Mouse (Mus musculus) monocyte, adult 2 months (primary cell): ENCODE measurements around the gene Zdhhc13.
A peak's percentile ranks its signal among the peaks of the same experiment; 100 is the strongest.

Experiments
- DNase-seq, 2 experiments: peaks; one replicate each; pipeline ENCODE4 v3.0.0; 2022; ENCODE audit warnings: low spot score in 2 of 2, low read depth in 1 of 2

Gene Zdhhc13

GRCm38 (mm10) chr7:48784773-48785523, 3.9 kb upstream of the Zdhhc13 start:
- DNase-seq: no peak

GRCm38 (mm10) chr7:48788348-48788747, 455 bp upstream of the Zdhhc13 start:
- peak; percentile 45 to 56 for DNase-seq

DNA sequence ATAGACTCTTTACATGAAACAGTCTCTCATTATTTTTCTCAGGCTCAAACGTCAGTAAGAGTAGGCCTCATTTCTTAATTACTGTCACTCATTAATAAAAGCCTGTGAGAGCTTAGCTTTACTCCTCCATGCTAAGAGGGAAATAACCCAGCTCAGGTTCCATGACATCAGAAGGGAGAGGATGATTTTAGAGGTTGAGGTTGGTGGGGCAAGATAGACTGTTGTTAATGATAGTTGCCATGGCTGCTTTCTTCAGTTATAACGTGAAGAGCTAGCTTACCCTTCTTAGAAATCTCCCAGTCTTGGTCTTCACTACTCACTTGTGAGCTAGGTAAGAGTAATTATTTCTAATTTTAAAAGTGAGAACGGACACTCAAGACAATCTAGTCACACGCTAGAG, 1.3 kb downstream of the Zdhhc13 start:
- DNase-seq: no peak

- no peak for DNase-seq
These were observed 2.6 kb downstream of the Zdhhc13 start for GRCm38 (mm10) chr7:48791412-48791811.

- no peak for DNase-seq
These were observed 6.3 kb downstream of the Zdhhc13 start for GRCm38 (mm10) chr7:48795130-48795529.

DNA sequence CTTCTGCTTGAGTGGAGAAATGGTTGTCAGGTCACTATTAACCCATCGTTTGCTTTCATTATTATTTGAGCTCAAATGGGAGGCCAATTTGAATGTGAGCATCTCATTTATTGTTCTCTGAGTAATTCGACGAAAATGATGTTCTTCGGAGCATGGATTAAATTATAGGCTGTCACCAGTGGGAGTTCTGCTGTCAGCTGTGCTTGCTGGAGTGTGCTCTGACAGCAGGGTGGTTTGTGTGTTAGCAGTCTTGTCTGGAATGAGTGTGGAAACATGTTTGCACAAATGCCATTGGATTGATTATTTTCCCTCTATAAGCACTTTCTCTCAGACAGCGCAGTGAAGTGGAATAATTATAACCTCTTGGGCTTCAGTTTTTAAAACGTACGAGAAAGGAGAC, 14.6 kb downstream of the Zdhhc13 start:
- no peak for DNase-seq

DNA sequence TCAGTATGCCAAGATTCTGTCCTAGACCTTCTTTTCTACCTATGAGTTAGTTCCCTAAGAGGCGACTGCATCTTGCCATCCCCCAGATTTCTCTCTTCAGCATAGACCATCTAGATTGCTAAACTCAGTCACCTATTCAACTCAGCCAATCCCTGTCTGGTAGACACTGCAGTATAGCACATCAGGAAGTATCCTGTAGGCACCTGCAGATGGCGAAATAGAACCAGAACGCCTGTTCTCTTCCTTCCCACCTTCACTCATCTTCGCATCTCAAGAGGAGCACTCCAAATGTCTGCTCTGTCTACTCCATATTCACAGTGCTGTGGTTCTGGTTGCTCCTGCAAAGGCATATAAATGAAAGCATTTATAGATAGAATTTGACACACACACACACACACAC, 17.8 kb downstream of the Zdhhc13 start:
- no peak for DNase-seq

GRCm38 (mm10) chr7:48810652-48811051, 21.8 kb downstream of the Zdhhc13 start:
- DNase-seq: no peak

DNA sequence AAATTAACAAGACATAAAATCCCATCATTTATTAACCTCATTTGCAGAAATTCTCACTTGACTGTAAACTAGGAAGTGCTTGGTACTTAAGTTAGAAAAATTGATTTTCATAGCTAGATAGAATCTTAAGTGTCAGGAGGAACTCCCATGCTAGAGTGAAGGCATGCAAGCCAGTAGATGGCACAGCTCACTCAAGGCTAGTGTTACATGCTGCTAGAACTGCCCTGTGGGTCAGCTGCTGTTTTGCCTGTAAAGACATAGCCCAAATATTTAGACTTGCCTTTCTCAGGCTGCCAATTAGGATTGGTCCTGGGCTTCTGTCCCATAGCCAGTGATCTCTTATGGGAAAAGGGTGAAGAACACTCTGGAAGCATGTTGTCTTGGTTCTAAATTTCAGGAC, 23.6 kb downstream of the Zdhhc13 start:
- no peak for DNase-seq

GRCm38 (mm10) chr7:48813594-48813993, 24.8 kb downstream of the Zdhhc13 start:
- no peak for DNase-seq

DNA sequence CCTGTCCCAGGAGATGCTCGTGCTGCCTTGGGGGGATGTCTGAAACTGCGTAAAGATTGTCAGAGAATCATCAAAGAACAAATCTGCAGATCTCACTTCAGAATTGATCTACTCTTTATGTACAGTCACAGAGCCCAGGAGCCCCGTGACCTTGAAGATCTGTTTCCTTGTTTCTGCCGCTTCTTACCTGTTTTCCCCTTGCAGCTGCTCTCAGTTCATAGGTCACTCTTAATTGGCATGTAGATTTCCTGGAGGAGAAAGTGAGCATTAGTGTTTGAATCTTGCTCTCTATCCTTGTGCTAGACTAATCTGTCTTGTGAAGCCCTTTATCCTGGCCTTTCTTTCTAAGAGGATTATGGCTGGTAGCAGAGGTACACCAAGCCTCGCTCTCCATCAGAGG, 32.9 kb downstream of the Zdhhc13 start:
- no peak for DNase-seq

DNA sequence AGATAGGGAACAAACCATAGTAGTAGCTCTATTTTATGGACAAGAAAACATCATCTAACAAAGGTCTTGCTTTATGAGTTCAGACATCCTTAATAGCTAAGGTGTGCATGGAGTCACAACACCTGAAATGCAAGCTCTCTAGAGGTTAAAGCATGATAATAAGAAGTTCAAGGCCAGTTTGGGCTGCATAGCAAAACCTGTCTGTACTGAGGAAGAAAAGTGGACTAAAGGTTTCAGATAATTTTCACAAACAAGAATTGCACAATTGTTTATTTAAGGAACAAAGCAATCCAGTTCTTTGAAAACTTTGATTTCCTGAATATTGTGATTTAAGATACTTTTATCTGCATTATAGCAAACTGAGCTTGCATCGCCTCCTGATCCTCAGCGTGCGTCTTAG, 34.8 kb downstream of the Zdhhc13 start:
- no peak for DNase-seq

DNA sequence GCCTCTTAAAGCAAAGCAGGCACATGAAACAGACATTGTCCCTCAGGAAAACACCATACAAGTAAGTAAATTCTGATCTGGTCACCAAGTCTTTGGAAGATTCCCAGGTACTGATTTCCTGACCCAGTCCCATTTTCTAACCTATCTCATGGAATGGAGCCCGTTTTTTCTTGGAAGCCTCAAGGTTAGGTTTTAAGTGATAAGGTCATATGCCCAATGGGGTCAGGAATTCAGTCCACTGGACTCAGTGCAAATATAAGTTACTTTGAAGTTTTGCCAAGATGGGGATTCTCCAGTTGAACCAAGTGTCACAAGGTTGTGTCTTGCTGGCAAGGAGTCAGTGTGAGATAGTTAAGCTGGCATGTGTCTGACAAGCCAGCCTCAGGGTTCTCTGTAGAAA, 35.9 kb downstream of the Zdhhc13 start:
- no peak for DNase-seq

DNA sequence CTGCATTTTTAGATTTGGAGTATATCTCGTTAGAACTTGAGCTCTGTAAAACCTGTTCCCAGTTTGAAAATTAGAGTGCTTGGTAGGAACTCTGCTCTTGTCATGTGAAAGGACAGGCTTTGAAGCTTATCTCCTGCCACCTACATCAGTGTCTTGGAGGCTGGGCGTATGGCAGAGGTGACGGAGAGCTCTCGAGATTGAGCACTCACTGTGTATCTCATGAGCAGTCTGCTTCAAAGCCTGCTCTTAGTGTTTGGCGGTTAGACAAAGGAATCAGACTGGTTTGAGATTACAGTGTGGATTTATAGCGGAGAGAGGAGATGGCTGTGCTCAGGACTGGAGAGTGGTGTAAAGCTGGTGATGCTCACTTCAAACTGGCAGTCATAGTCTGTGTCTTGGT, 36.4 kb downstream of the Zdhhc13 start:
- DNase-seq: no peak

GRCm38 (mm10) chr7:48829177-48829910, 40.5 kb downstream of the Zdhhc13 start:
- no peak for DNase-seq

GRCm38 (mm10) chr7:48830395-48830794, 41.6 kb downstream of the Zdhhc13 start:
- no peak for DNase-seq

DNA sequence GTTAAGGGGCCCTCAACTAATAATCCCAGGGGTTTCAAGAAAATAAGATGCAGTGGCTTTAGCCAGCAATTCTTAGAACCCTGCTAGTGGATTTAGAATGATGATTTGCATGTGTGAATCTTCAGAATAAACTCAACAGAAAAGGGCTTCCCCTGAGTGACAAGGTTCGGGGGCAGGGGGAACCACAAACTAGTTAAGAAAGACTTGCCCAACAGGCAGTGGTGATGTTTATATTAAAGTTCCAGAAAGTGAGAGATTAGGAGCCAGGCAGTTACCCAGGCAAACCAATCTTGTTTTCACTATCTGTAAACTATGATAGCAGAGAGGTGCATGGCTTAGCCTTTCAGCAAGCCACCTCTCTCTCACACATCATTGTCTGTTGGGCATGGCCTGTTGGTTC, 43.9 kb downstream of the Zdhhc13 start:
- no peak for DNase-seq

DNA sequence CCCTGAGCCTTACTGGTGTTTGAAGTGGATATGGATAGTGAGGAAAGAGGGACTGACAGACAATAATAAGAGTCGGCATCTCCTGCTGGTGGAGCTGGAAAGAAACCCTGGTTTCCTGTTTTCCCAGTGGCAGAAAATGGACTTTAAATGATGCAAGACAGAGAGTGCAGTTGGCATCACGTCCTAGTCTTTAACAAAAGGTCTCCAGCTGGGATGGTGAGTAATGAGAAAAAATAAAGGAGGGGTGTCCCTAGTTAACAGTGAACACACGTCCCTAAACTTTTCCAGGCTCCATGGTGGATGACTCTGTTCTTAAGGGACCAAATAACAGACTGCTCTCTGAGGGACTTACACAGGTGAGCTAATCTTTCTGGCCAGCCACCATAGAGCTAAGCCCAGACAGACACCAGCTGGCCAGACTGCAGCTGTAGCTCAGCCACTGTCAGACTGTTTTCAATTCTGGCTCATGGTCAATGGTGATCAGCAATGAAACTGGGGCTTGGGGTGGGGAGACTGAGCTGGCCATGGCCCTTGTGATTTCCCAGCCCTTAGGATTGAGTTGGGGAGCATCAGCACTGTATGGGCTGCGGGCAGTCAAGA, 45.7 kb downstream of the Zdhhc13 start:
- DNase-seq: no peak

DNA sequence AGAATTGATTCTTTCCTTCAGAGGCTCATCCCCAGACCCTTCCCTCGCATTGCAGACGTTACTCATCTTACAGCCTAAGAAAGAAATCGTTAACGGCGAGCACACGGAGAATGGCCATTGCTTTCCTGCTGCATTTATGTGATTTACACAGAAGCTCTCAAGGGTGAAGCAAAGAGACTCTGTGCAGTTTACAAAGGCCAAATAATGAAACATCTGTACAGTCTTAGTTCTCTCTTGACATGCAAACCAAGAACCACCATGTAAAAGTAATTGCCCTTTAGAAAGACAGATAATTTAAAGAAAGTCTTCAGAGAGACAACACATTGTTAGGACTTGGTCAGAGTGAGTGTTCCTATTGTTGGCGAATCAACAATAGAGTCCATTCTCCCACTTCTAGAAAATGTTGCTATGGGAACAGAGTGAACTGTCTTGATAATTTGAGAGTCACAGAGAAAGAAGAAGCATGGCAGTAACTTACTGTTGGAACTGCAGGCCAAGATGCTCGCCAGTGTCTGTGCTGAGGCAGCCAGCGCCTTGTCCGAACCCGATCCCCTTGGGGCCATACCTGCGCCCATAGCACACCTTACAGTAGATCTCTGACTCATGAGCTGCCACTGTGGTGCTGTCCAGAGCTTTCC, 46.3 kb downstream of the Zdhhc13 start:
- DNase-seq: no peak

DNA sequence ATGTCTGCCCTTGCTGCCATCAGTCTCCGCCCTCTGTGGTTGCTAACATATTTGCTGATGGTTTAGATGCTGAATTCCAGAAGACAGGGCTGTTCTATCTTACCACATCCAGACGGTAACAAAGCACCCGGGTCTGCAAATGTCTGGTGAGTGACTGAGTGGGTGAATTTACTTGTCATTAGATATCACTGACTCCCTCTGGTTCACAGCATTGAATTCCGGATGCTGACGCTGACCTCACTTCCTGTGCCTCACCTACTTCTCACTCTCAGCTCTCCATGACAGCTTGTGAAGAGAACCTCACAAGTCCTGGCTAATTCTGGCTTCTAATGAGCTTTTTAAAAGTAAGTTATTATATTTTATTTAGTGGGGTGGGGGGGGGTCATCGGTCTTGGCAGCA, 48.1 kb downstream of the Zdhhc13 start:
- DNase-seq: no peak

- DNase-seq: no peak
These were observed 49.6 kb downstream of the Zdhhc13 start for GRCm38 (mm10) chr7:48838434-48838833.

- no peak for DNase-seq
These were observed 51.7 kb downstream of the Zdhhc13 start for GRCm38 (mm10) chr7:48840545-48840944.
